Mouse (Mus musculus) gastrocnemius, adult 8-10 months (tissue): Measurements from ENCODE around the gene Cypt3. TPM values are rescaled to one million over a fixed set of nuclear protein-coding genes. Genes with fewer than 3 reads are reported as not detected.

Experiments used
- DNase-seq, 2 experiments: peaks; one replicate each; pipeline ENCODE4 v3.0.0; 2022; ENCODE audit warnings: low spot score in 2 of 2
- total RNA-seq, 4 experiments: library from RNA; stranded (reverse); gene quantifications; 2 replicates each; pipeline ENCODE4 v1.2.4; 2022

The Cypt3 gene
- not detected for total RNA-seq

DNA sequence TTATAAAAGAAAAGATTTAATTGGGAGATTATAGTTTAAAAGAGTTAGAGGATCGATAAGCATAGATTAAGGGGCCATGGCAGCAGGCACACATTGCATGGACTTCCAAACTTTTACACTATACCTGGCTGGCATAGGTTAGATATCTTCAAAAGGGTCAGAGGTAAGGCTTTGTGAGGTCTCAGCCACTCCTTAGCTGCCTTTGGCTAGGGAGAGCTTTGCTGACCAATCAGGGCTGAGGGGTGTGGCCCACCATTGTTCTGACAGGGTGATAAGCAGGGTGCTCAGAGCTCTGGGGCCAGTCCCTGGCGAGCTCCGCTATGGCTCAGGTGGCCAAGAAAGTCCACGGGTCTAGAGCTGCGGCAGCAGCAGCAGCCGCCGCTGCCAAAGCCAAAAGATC, at the start of gene Cypt3:
Gene Cypt3, plus strand, starts transcription at position 301 of the 400 bp plus-strand sequence.
- no peak for DNase-seq

DNA sequence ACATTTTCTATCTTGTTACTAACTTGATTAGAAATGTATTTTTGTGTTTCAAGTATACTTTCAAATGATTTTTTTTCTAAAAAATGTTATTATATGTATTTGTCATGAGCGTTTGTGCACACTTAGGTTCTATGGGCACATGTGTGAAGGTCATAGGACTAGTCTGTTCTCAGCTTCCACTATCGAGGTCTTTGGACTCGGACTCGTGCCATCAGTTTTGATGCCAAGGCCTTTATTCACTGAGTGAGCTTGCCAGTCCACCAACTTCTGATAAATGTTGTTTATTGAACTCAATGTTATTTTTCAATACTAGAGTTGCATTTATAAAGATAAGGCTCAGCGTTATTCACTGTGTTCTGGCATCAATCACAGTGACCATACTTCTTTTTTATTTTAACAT, 42.9 kb upstream of the Cypt3 start:
- no peak for DNase-seq

DNA sequence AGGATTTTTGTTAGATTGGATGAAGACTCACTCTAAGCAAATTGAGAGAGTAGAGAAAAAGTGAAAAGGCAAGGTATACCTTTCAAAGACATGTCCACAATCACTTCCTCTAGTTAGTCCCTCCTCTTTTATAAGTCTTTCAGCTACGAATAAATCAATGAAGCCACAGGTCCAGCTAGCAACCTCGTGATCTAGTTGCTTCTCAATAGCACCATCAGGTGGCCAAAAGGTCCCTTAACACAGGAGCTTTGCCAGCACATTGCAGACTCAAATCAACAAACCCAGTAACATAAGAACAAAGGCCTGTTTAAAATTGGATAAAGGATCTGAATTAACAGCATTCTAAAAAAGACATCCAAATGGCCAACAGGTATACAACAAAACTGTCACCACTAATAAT, 30.0 kb upstream of the Cypt3 start:
- no peak for DNase-seq

DNA sequence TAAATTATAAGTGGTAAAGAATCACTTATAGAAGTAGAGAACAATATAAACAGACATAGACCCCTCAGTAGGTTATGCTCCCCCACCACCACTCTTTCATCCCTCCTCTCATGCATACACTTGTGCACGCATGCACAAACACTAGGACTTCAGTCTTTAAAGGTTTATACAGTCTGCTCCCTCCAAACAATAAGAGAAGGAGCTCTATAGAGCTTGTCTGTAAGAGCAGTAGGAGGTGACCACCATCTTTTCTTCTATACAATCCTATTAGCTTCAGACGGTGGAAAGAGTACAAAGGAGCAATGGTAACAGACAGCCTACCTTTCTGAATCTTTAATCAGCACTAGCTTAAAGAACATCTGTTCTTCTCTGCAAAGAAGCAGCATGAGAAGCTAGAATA, 1.8 kb upstream of the Cypt3 start:
- no peak for DNase-seq

DNA sequence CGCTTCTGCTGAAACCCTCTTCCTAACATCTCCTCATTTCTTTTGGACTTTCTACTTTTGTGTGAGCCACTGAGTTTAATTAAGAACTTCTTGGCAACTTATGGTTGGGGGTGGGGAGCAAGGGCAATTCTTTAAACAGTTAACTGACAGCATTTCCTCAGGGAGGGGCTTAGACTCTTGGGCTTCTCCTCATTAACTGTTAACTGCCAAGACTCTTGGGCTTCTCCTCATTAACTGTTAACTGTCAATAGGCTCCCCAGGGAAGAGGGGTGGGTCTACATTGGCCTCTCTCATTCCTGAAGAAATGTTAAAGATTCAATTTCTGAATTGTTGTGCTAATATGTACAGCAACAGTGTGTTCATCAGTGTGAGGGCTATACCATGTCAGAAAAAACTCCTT, 6.3 kb downstream of the Cypt3 start:
- no peak for DNase-seq

DNA sequence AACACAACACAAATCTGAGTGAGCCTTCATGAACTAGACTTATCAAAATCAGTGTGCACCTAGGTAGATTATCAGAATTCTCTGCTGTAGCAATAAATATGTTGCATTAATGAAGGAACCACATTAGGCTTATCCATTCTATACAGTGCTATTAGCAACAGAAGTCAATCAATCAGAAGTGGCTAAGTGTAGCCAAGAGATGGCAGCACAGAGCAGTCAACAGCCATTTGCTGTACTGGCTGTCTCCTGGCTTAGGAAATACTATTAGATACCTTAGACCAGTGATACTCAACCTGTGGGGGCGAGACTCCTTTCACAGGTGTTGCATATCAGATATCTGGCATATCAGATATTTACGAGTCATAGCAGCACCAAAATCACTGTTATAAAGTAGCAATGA, 41.2 kb downstream of the Cypt3 start:
- DNase-seq = no peak

Other genes starting within 250 kb of the Cypt3 start
- gene Ubqln2, start 60.4 kb upstream of the Cypt3 start, total RNA-seq = 10 to 100 TPM; 17.7 to 19.8 (median 18.8) TPM
- 1 to 10 TPM; 1.3 to 2.0 (median 1.5) TPM for gene Kctd12b, start 137.8 kb downstream of the Cypt3 start, total RNA-seq
- 10 to 100 TPM; 23.6 to 31.3 (median 26.9) TPM for gene Nbdy, start 165.0 kb downstream of the Cypt3 start, total RNA-seq